1 mouse cellular context compared by ENCODE assay signal in the genomic region with DNA sequence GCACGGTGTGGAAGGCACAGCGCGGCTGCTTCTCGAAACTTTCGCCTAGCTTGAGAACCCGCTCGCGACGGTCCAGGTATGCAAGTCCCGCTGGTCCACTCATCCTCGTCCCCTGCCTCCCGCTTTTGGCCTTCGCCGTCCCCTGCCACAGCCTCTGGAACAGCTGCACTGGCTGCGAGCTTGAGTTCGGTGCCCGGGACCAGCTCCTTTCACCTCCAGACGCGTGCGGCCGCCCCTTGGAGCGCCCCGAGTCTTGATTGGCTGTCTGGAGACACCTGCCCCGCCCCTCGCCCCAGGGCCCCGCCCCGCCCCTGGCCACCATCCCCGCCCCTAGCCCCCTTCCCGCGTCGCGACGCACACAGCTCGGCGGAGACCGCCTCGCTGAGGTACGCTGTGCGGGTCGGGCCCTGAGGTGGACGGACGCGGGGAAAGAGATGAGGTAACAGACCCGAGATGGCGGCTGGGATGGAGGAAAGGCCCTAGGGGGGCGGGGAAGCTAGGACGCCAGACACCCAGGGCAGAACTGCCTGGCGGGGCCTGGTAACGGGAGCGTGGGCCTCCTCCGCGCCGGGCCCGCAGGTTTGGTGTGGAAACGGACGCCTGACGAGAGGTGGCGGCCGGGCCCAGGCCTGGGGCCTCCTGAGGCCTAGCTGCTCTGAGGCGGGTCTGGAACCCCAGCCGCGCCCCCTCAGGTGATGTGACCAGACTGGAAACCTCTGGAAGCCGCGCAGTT.
A peak's percentile ranks its signal among the peaks of the same experiment; 100 is the strongest.
TF ChIP-seq lines count a peak whose summit lies in the region.

Iqcb1 (plus strand) TSS at position 332 of the 733 bp plus-strand sequence.

TF ChIP-seq in MEL, 35 proteins besides CTCF, POLR2A, EP300 and RAD21 (continued from another document):
- no peak for TF ChIP-seq ELF1 (IDR thresholded peaks at IDR 0.05; ENCODE audit: low read depth, low read length)
- no peak for TF ChIP-seq UBTF (IDR thresholded peaks at IDR 0.05; ENCODE audit: borderline replicate concordance, insufficient read depth, low read depth, low read length)
- no peak for TF ChIP-seq TCF12 (IDR thresholded peaks at IDR 0.05; ENCODE audit: low read depth, low read length)
- no peak for TF ChIP-seq MYC (IDR thresholded peaks at IDR 0.05; ENCODE audit: low read depth, low read length)
- peak; percentile 67; the same call in 1 of the 2 replicates for TF ChIP-seq E2F4 (IDR thresholded peaks at IDR 0.05; ENCODE audit: borderline replicate concordance, low read depth, low read length)
- no peak for TF ChIP-seq RCOR1 (IDR thresholded peaks at IDR 0.05; ENCODE audit: low read depth, low read length)
